Mouse (Mus musculus): ENCODE measurements around the gene Fam214b. TPM values are rescaled to one million over a fixed set of nuclear protein-coding genes. Genes with fewer than 3 reads are reported as not detected.

The Fam214b gene
- polyA plus RNA-seq, 2 experiments, result 9.5 to 22.1 TPM

GRCm38 (mm10) chr4:43032501-43032900 lies 13.5 kb downstream of the Fam214b start:
- peaks cover 63% of the 10 kb centered on the region for H3K36me3 ChIP-seq (ENCODE audit: control insufficient read depth, insufficient read depth, low read length)
- H3K4me1 ChIP-seq (ENCODE audit: control insufficient read depth, insufficient read depth, low read length), result peaks cover 10% of the 10 kb centered on the region; the same call in 1 of the 2 replicates
- no peak overlapping the region for H3K4me3 ChIP-seq (replicated peaks; ENCODE audit: low read length)
- no peak for TF ChIP-seq POLR2A (IDR thresholded peaks at IDR 0.05; ENCODE audit: borderline replicate concordance, extremely low read depth, insufficient read depth, insufficient read length)
- no peaks in the 10 kb centered on the region for H3K9me3 ChIP-seq (ENCODE audit: control insufficient read depth, low read length)
- no peak overlapping the region for H3K27ac ChIP-seq (replicated peaks; ENCODE audit: low read depth, low read length)
- no peaks in the 10 kb centered on the region for H3K27me3 ChIP-seq (ENCODE audit: control insufficient read depth, insufficient read depth, low read length)
- H3K9ac ChIP-seq (ENCODE audit: low read depth, low read length, severe bottlenecking), result no peak overlapping the region
- no peak overlapping the region for H3K4me2 ChIP-seq (replicated peaks; ENCODE audit: low read depth, low read length, severe bottlenecking)
- DNase-seq (ENCODE audit: low spot score) (no peak), ATAC-seq (ENCODE audit: low FRiP score, low read depth) (no peak)
- 100% methylated on average over 1 of the region's 1 CpGs for WGBS

- peaks cover 68% of the 10 kb centered on the region for H3K36me3 ChIP-seq (ENCODE audit: control insufficient read depth, insufficient read depth, low read length)
- peak within 1 kb of the TSS; percentile 79 for H3K4me3 ChIP-seq (replicated peaks; ENCODE audit: low read length)
- peaks cover 10% of the 10 kb centered on the region; the same call in 1 of the 2 replicates for H3K4me1 ChIP-seq (ENCODE audit: control insufficient read depth, insufficient read depth, low read length)
- WGBS, result under 1% methylated on average over 38 of the region's 38 CpGs
- ATAC-seq (ENCODE audit: low FRiP score, low read depth) (peak; percentile 99), DNase-seq (ENCODE audit: low spot score) (peak; percentile 96)
- H3K27me3 ChIP-seq (ENCODE audit: control insufficient read depth, insufficient read depth, low read length), result no peaks in the 10 kb centered on the region
- TF ChIP-seq POLR2A (IDR thresholded peaks at IDR 0.05; ENCODE audit: borderline replicate concordance, extremely low read depth, insufficient read depth, insufficient read length), result peak; percentile 91; the same call in 1 of the 2 replicates
- H3K9ac ChIP-seq (ENCODE audit: low read depth, low read length, severe bottlenecking), result peak within 1 kb of the TSS; percentile 90
- peak within 1 kb of the TSS; percentile 78 for H3K4me2 ChIP-seq (replicated peaks; ENCODE audit: low read depth, low read length, severe bottlenecking)
- H3K9me3 ChIP-seq (ENCODE audit: control insufficient read depth, low read length), result no peaks in the 10 kb centered on the region
- H3K27ac ChIP-seq (replicated peaks; ENCODE audit: low read depth, low read length), result peak within 1 kb of the TSS; percentile 85
These were observed 14.6 kb downstream of the Fam214b start, which contains the start of gene Stoml2 for GRCm38 (mm10) chr4:43031237-43031995. TSS of gene Stoml2 (minus strand) at chr4:43031710.

- Histone ChIP-seq H3K36me3 (ENCODE audit: control insufficient read depth, insufficient read depth, low read length) (peaks cover 62% of the 10 kb centered on the region), H3K27me3 (ENCODE audit: control insufficient read depth, insufficient read depth, low read length) (no peaks in the 10 kb centered on the region), H3K4me1 (ENCODE audit: control insufficient read depth, insufficient read depth, low read length) (peaks cover 10% of the 10 kb centered on the region; the same call in 1 of the 2 replicates), H3K4me3 (replicated peaks; ENCODE audit: low read length) (peak overlapping the region; percentile 79), H3K9ac (ENCODE audit: low read depth, low read length, severe bottlenecking) (peak overlapping the region; percentile 90), H3K27ac (replicated peaks; ENCODE audit: low read depth, low read length) (peak overlapping the region; percentile 85), H3K9me3 (ENCODE audit: control insufficient read depth, low read length) (no peaks in the 10 kb centered on the region), H3K4me2 (replicated peaks; ENCODE audit: low read depth, low read length, severe bottlenecking) (peak overlapping the region; percentile 78)
- 1% methylated on average over 28 of the region's 28 CpGs for WGBS
- peak; percentile 43 for ATAC-seq (ENCODE audit: low FRiP score, low read depth)
- no peak for DNase-seq (ENCODE audit: low spot score)
- no peak for TF ChIP-seq POLR2A (IDR thresholded peaks at IDR 0.05; ENCODE audit: borderline replicate concordance, extremely low read depth, insufficient read depth, insufficient read length)
These were observed 15.2 kb downstream of the Fam214b start for GRCm38 (mm10) chr4:43030780-43031230.

GRCm38 (mm10) chr4:43030352-43030751 lies 15.7 kb downstream of the Fam214b start:
- H3K9ac ChIP-seq (ENCODE audit: low read depth, low read length, severe bottlenecking), result peak overlapping the region; percentile 90
- no peak for DNase-seq (ENCODE audit: low spot score)
- no peak for TF ChIP-seq POLR2A (IDR thresholded peaks at IDR 0.05; ENCODE audit: borderline replicate concordance, extremely low read depth, insufficient read depth, insufficient read length)
- peaks cover 10% of the 10 kb centered on the region; the same call in 1 of the 2 replicates for H3K4me1 ChIP-seq (ENCODE audit: control insufficient read depth, insufficient read depth, low read length)
- H3K36me3 ChIP-seq (ENCODE audit: control insufficient read depth, insufficient read depth, low read length), result peaks cover 57% of the 10 kb centered on the region
- H3K4me2 ChIP-seq (replicated peaks; ENCODE audit: low read depth, low read length, severe bottlenecking), result peak overlapping the region; percentile 78
- ATAC-seq (ENCODE audit: low FRiP score, low read depth), result no peak
- no peaks in the 10 kb centered on the region for H3K9me3 ChIP-seq (ENCODE audit: control insufficient read depth, low read length)
- H3K27ac ChIP-seq (replicated peaks; ENCODE audit: low read depth, low read length), result peak overlapping the region; percentile 85; the same call in 1 of the 2 replicates
- H3K27me3 ChIP-seq (ENCODE audit: control insufficient read depth, insufficient read depth, low read length), result no peaks in the 10 kb centered on the region
- peak overlapping the region; percentile 79 for H3K4me3 ChIP-seq (replicated peaks; ENCODE audit: low read length)
- 75% methylated on average over 9 of the region's 9 CpGs for WGBS

GRCm38 (mm10) chr4:43029749-43030148 lies 16.3 kb downstream of the Fam214b start:
- no peak for ATAC-seq (ENCODE audit: low FRiP score, low read depth)
- no peak overlapping the region for H3K4me2 ChIP-seq (replicated peaks; ENCODE audit: low read depth, low read length, severe bottlenecking)
- DNase-seq (ENCODE audit: low spot score), result no peak
- H3K9me3 ChIP-seq (ENCODE audit: control insufficient read depth, low read length), result no peaks in the 10 kb centered on the region
- H3K27me3 ChIP-seq (ENCODE audit: control insufficient read depth, insufficient read depth, low read length), result no peaks in the 10 kb centered on the region
- peaks cover 55% of the 10 kb centered on the region for H3K36me3 ChIP-seq (ENCODE audit: control insufficient read depth, insufficient read depth, low read length)
- no peak overlapping the region for H3K4me3 ChIP-seq (replicated peaks; ENCODE audit: low read length)
- WGBS, result 92% methylated on average over 9 of the region's 9 CpGs
- no peak overlapping the region for H3K27ac ChIP-seq (replicated peaks; ENCODE audit: low read depth, low read length)
- peaks cover 13% of the 10 kb centered on the region for H3K4me1 ChIP-seq (ENCODE audit: control insufficient read depth, insufficient read depth, low read length)
- H3K9ac ChIP-seq (ENCODE audit: low read depth, low read length, severe bottlenecking), result no peak overlapping the region
- TF ChIP-seq POLR2A (IDR thresholded peaks at IDR 0.05; ENCODE audit: borderline replicate concordance, extremely low read depth, insufficient read depth, insufficient read length), result no peak

All from limb, embryonic 14.5 days (tissue).